Mouse (Mus musculus) C2C12 (cell line): ENCODE measurements around the gene Med21. TPM values are rescaled to one million over a fixed set of nuclear protein-coding genes. Genes with fewer than 3 reads are reported as not detected.

Experiments
- H3K27me3 ChIP-seq: one replicate; pipeline ENCODE4 v1.6.1; 2011; ENCODE audit not compliant: control insufficient read depth, insufficient read depth, insufficient read length
- H3K36me3 ChIP-seq: one replicate; pipeline ENCODE4 v1.6.1; 2011; ENCODE audit not compliant: control insufficient read depth, insufficient read depth
- H3K4me3 ChIP-seq: one replicate; pipeline ENCODE4 v1.5.1; 2011; ENCODE audit warnings: mild to moderate bottlenecking, control low read depth; ENCODE audit not compliant: poor library complexity, insufficient read depth, severe bottlenecking
- H3K79me2 ChIP-seq: one replicate; pipeline ENCODE4 v1.6.1; 2011; ENCODE audit not compliant: control insufficient read depth, insufficient read depth
- H3K79me3 ChIP-seq: one replicate; pipeline ENCODE4 v1.6.1; 2011; ENCODE audit warnings: low read depth, control low read depth
- H3ac ChIP-seq: one replicate; pipeline ENCODE3; 2011; ENCODE audit warnings: low read depth; ENCODE audit not compliant: control insufficient read depth, insufficient read length
- CEBPB ChIP-seq: IDR thresholded peaks from one replicate; pipeline ENCODE4 v1.6.1; 2011; ENCODE audit warnings: low read depth, mild to moderate bottlenecking, control low read depth, moderate library complexity
- CTCF ChIP-seq: IDR thresholded peaks from one replicate; pipeline ENCODE4 v1.5.1; 2011; ENCODE audit not compliant: control insufficient read depth, insufficient read depth, insufficient read length
- FOSL1 ChIP-seq: IDR thresholded peaks from one replicate; pipeline ENCODE4 v1.8.0; 2011; ENCODE audit warnings: mild to moderate bottlenecking, low read length; ENCODE audit not compliant: poor library complexity, insufficient read depth, severe bottlenecking
- MAX ChIP-seq: IDR thresholded peaks from one replicate; pipeline ENCODE4 v1.6.1; 2011; ENCODE audit warnings: mild to moderate bottlenecking, control low read depth
- MYOD1 ChIP-seq: IDR thresholded peaks from one replicate; pipeline ENCODE4 v1.6.1; 2011; ENCODE audit warnings: low read depth; ENCODE audit not compliant: control insufficient read depth, insufficient read length
- MYOG ChIP-seq: IDR thresholded peaks from one replicate; pipeline ENCODE4 v1.6.1; 2011; ENCODE audit not compliant: control insufficient read depth, insufficient read length; ENCODE audit errors: extremely low read depth
- USF1 ChIP-seq: IDR thresholded peaks from one replicate; pipeline ENCODE4 v1.6.1; 2011; ENCODE audit warnings: low read depth, mild to moderate bottlenecking, control low read depth, moderate library complexity
- long read RNA-seq, 2 experiments: library from polyadenylated mRNA; unstranded; transcript quantifications; one replicate each; pipeline ENCODE4 v2.0.0; 2019 to 2020
- polyA plus RNA-seq: library from polyadenylated mRNA; unstranded; fragments of >200 nt; fragmentation: generic; extraction: Trizol; gene quantifications from one replicate; pipeline ENCODE4 v1.2.1, GENCODE M21; 2012; ENCODE audit warnings: missing spikeins

Med21 gene
- polyA plus RNA-seq, result 49.0 TPM
- long read RNA-seq, experiment 1, transcript Med21-202 (3 exons, 1,713 nt), result minor isoform, 5 of 40 reads
- long read RNA-seq, experiment 1, transcript Med21-201 (4 exons, 814 nt), result major isoform, 31 of 40 reads
- long read RNA-seq, experiment 1, partial matches to known transcripts, result 2 of 40 reads
- long read RNA-seq, experiment 1, other reads (novel, unspliced or antisense), result 1 of 40 reads
- long read RNA-seq, experiment 2, transcript Med21-201 (4 exons, 814 nt), result major isoform, 13 of 13 reads
- long read RNA-seq, experiment 2, partial matches to known transcripts, result 0 of 13 reads
- long read RNA-seq, experiment 2, other reads (novel, unspliced or antisense), result 0 of 13 reads

DNA sequence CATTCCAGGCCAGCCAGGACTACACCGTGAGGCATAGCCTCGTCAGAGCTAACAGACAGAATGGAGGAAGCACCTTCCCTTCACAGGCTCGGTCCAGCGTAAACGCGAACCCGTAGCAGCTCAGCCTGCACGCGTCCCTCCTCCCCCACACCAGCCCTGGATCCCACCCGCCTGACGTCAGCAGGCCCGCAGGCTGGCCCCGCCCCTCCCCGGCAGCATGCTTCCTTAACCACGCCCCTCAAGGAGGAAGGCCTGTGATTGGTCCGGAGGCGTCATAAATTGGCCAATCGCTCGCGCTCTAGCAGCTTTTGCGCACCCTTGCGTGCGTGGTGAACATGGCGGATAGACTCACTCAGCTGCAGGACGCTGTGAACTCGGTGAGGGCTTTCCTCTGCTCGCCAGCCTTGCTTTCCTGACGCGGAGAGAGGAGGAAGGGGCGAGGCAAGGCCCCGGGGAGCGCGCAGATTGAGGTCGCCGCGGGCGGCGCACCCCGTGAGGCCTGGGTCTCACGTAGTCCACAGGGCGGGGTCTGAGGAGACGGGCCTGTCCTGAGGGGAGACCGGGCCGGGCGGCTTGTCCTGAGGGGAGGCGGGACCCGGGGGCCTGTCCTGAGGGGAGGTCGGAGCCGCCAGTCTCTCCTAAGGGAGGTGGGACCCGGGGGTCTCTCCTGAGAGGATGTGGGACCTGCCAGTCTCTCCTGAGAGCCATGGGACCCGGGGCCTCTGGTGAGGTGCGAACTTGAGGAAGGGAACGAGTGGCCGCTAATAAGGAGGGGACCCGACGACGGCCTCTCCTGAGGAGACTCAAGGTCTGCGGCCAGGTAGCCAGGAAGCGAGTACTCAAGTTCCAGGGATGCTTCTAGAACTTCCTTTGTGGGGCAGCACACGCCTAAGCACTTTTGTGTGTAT, at the start of gene Med21, which contains the start of gene Tm7sf3:
Gene Med21 (plus strand): TSS at position 272 of the 908 bp plus-strand sequence.
Gene Tm7sf3 (minus strand): TSS at position 549 of the 908 bp plus-strand sequence.
- peak within 1 kb of the TSS; percentile 95 for H3ac ChIP-seq
- peaks cover 29% of the 10 kb centered on the region for H3K79me3 ChIP-seq
- H3K36me3 ChIP-seq, result no peaks in the 10 kb centered on the region
- no peak for TF ChIP-seq MYOG
- peak; percentile 81 for TF ChIP-seq MAX
- TF ChIP-seq MYOD1, result no peak
- no peak for TF ChIP-seq CTCF
- TF ChIP-seq FOSL1, result no peak
- H3K79me2 ChIP-seq, result peaks cover 49% of the 10 kb centered on the region
- H3K27me3 ChIP-seq, result no peaks in the 10 kb centered on the region
- H3K4me3 ChIP-seq, result peak within 1 kb of the TSS; percentile 62

DNA sequence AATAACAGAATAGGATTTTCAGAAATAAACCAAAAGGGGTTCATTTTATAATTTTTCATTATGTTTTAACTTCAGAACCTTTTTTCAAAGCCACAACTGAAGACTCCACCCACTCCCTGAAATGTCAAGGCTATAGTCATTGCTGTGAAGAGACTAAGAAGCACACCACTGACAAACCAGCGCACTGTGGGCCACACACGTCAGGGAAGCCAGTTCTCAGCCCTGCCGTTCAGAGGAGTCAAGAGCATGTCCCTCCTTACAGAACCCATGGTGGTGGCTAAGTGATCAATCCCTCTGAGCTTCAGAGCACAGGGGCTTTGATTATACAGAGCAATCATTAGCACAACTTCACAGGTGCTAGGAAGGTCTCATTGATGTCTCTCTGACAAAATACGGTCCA, 39.7 kb upstream of the Med21 start:
- Histone ChIP-seq H3K27me3 (no peaks in the 10 kb centered on the region), H3K79me2 (no peaks in the 10 kb centered on the region), H3K36me3 (peaks cover 46% of the 10 kb centered on the region), H3ac (no peak overlapping the region), H3K79me3 (no peaks in the 10 kb centered on the region), H3K4me3 (no peak overlapping the region)
- TF ChIP-seq MYOG (no peak), USF1 (no peak), FOSL1 (no peak), CTCF (no peak), CEBPB (no peak), MAX (no peak)

DNA sequence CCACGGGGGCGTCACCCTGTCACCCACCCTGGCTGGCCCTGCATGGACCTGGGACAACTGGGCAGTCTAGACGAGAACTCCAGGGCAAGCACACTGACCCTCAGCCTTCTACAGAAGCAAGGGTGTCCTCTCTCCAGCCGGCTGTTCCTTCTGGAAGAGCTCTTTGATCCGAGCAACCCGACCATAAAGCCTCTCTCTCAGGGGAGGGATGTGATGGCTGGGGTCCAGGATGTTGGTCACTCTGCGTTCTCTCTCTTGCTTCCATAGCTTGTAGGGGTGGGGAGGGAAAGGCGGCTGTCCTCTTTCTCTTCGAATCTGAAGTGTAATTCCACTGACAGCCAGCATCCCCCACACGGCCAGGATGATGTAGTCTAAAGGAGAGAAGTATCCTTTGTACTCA, 38.7 kb upstream of the Med21 start:
- Histone ChIP-seq H3K4me3 (no peak overlapping the region), H3ac (no peak overlapping the region), H3K27me3 (no peaks in the 10 kb centered on the region), H3K79me3 (no peaks in the 10 kb centered on the region), H3K36me3 (peaks cover 40% of the 10 kb centered on the region), H3K79me2 (no peaks in the 10 kb centered on the region)
- TF ChIP-seq CTCF (no peak), MAX (no peak), FOSL1 (no peak), MYOD1 (no peak), USF1 (no peak), MYOG (no peak), CEBPB (no peak)

DNA sequence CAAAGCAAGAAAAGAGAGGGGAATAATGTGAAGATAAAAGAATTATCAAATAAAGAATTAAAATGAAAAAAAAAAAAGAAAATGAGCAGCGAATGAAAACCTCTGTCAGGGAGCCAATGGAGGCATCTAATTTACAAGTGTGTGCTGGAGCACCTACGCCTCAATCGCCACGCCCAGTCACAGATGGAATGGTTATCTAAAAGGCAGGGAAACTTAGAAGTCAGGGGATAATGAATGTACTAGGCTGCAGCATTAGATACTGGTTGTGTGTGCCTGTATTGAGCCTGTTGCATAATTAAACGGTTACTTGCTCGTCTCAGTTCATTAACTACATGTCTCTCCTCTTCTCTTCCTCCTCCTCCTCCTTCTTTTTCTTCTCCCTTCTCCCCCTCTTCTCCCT, 31.0 kb upstream of the Med21 start:
- Histone ChIP-seq H3K79me3 (no peaks in the 10 kb centered on the region), H3ac (no peak overlapping the region), H3K36me3 (no peaks in the 10 kb centered on the region), H3K4me3 (no peak overlapping the region), H3K27me3 (no peaks in the 10 kb centered on the region), H3K79me2 (no peaks in the 10 kb centered on the region)
- TF ChIP-seq MYOG, result no peak
- TF ChIP-seq MYOD1, result no peak
- TF ChIP-seq MAX, result no peak
- no peak for TF ChIP-seq FOSL1
- no peak for TF ChIP-seq CTCF
- no peak for TF ChIP-seq USF1
- TF ChIP-seq CEBPB, result no peak

DNA sequence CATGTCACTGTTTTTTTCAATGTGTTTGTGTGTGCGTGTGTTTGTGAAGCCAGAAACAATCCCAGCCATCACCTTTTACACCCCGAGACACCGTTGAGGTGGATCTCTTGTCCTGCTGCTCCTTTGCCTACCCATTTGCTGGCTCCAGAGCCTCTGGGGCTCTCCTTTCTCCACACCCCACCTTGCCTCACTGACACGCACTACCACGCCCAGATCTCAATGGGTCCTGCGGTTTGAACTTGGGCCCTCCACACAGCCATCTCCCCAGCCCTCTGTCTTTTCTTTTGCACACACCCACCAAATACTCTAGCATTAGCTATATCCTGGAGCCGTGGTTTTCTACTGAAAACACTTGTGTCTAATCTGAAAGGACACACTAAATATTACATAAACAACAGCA, 30.4 kb upstream of the Med21 start:
- Histone ChIP-seq H3K36me3 (no peaks in the 10 kb centered on the region), H3K79me3 (no peaks in the 10 kb centered on the region), H3K79me2 (no peaks in the 10 kb centered on the region), H3K27me3 (no peaks in the 10 kb centered on the region), H3ac (no peak overlapping the region), H3K4me3 (no peak overlapping the region)
- no peak for TF ChIP-seq MYOG
- TF ChIP-seq USF1, result no peak
- no peak for TF ChIP-seq MAX
- TF ChIP-seq FOSL1, result no peak
- TF ChIP-seq MYOD1, result no peak
